Mouse (Mus musculus) lung, postnatal 0 days (tissue): ENCODE measurements at regions not wholly inside any gene's neighbourhood (a gene's known extent, or its start where the extent isn't known, plus 50 kb on each side); places are given as distances from the start of the nearest gene placed in this dataset.
A peak's percentile ranks its signal among the peaks of the same experiment; 100 is the strongest.

ENCODE experiments used
- ATAC-seq: fragments of 200-750 bp; cut with Nextera tagmentation; 2 replicates; pipeline ENCODE4 v1.8.0; 2017; ENCODE audit warnings: moderate library complexity
- DNase-seq: peaks from one replicate; pipeline ENCODE4 v3.0.0-alpha.2; 2016; ENCODE audit warnings: low spot score
- H3K27ac ChIP-seq: fragments of 300-500 bp; sonication (generic); 2 replicates; pipeline ENCODE4 v1.5.1; 2014; ENCODE audit warnings: antibody characterized with exemption, mild to moderate bottlenecking, low read length, mixed read lengths
- H3K27me3 ChIP-seq: fragments of 300-500 bp; sonication (generic); replicated peaks from 2 replicates; pipeline ENCODE4 v1.6.1; 2014; ENCODE audit warnings: low read length, mixed read lengths; ENCODE audit not compliant: insufficient read depth
- H3K36me3 ChIP-seq: fragments of 300-500 bp; sonication (generic); 2 replicates; pipeline ENCODE4 v1.6.1; 2014; ENCODE audit warnings: low read length, mixed read lengths; ENCODE audit not compliant: insufficient read depth
- H3K4me1 ChIP-seq: fragments of 300-500 bp; sonication (generic); 2 replicates; pipeline ENCODE4 v1.6.1; 2014; ENCODE audit warnings: antibody characterized with exemption, low read depth, low read length, mixed read lengths; ENCODE audit not compliant: insufficient read depth
- H3K4me2 ChIP-seq: fragments of 300-500 bp; sonication (generic); replicated peaks from 2 replicates; pipeline ENCODE4 v1.6.1; 2014; ENCODE audit warnings: low read depth, mild to moderate bottlenecking, low read length, moderate library complexity, mixed read lengths
- H3K4me3 ChIP-seq: fragments of 300-500 bp; sonication (generic); 2 replicates; pipeline ENCODE4 v1.5.1; 2014; ENCODE audit warnings: low read depth, low read length
- H3K9ac ChIP-seq: fragments of 300-500 bp; sonication (generic); replicated peaks from 2 replicates; pipeline ENCODE4 v1.6.1; 2014; ENCODE audit warnings: low read depth, mild to moderate bottlenecking
- H3K9me3 ChIP-seq: fragments of 300-500 bp; sonication (generic); 2 replicates; pipeline ENCODE4 v1.6.1; 2016; ENCODE audit warnings: low read length, mixed read lengths
- CTCF ChIP-seq: IDR thresholded peaks from 2 replicates; pipeline ENCODE4 v1.5.1; 2016; ENCODE audit warnings: antibody characterized with exemption, mild to moderate bottlenecking
- EP300 ChIP-seq: IDR thresholded peaks from 2 replicates; pipeline ENCODE4 v1.6.1; 2016; ENCODE audit warnings: antibody characterized with exemption, mild to moderate bottlenecking, control low read depth
- WGBS: fragments of 180-500 bp; shearing (Covaris S2); extraction: QIAGEN DNeasy Blood & Tissue Kit; methylation state at CpG from one replicate; pipeline ENCODE4 v1.1.7; 2014; 5-methylcytosine and 5-hydroxymethylcytosine counted together

GRCm38 (mm10) chr8:8745615-8746285 lies 55.4 kb upstream of the Arglu1 start:
- Histone ChIP-seq H3K9ac (no peak overlapping the region), H3K4me2 (no peak overlapping the region), H3K27me3 (no peaks in the 10 kb centered on the region), H3K9me3 (no peaks in the 10 kb centered on the region), H3K36me3 (no peaks in the 10 kb centered on the region), H3K4me1 (no peaks in the 10 kb centered on the region), H3K27ac (no peak overlapping the region), H3K4me3 (no peak overlapping the region)
- 54% methylated on average over 9 of the region's 9 CpGs for WGBS
- TF ChIP-seq EP300 (peak; percentile 57; the same call in 1 of the 2 replicates), CTCF (no peak)
- ATAC-seq (peak; percentile 32), DNase-seq (peak; percentile 36)
